Mouse (Mus musculus): ENCODE data around the gene Hps4. TPM values are rescaled to one million over a fixed set of nuclear protein-coding genes. Genes with fewer than 3 reads are reported as not detected.

Gene Hps4
- polyA plus RNA-seq, 1 experiment from 2014 or later = 37.8 TPM

GRCm38 (mm10) chr5:112376111-112376510 lies 33.2 kb downstream of the Hps4 start:
- Histone ChIP-seq H3K27ac (replicated peaks) (no peak overlapping the region), H3K4me2 (no peak overlapping the region), H3K4me1 (replicated peaks) (peaks cover 22% of the 10 kb centered on the region), H3K4me3 (no peak overlapping the region), H3K9me3 (no peaks in the 10 kb centered on the region), H3K27me3 (no peaks in the 10 kb centered on the region), H3K36me3 (peaks cover 66% of the 10 kb centered on the region), H3K9ac (no peak overlapping the region)
- no peak for ATAC-seq (ENCODE audit: low read depth)
- WGBS = 81% methylated on average over 4 of the region's 4 CpGs

GRCm38 (mm10) chr5:112377380-112377779 lies 34.5 kb downstream of the Hps4 start:
- Histone ChIP-seq H3K9ac (no peak overlapping the region), H3K36me3 (peaks cover 66% of the 10 kb centered on the region), H3K4me3 (no peak overlapping the region), H3K27me3 (no peaks in the 10 kb centered on the region), H3K9me3 (no peaks in the 10 kb centered on the region), H3K27ac (replicated peaks) (no peak overlapping the region), H3K4me2 (no peak overlapping the region), H3K4me1 (replicated peaks) (peaks cover 18% of the 10 kb centered on the region)
- 88% methylated on average over 1 of the region's 1 CpGs for whole genome bisulfite sequencing
- ATAC-seq (ENCODE audit: low read depth) = no peak

- H3K27me3 ChIP-seq = no peaks in the 10 kb centered on the region
- no peak overlapping the region for H3K4me3 ChIP-seq
- H3K9me3 ChIP-seq = no peaks in the 10 kb centered on the region
- peaks cover 62% of the 10 kb centered on the region for H3K36me3 ChIP-seq
- no peak overlapping the region for H3K9ac ChIP-seq
- H3K4me1 ChIP-seq (replicated peaks) = 0 out of 2 replicates have a peak, but pooled peaks cover 10% of the 10 kb centered on the region
- no peak overlapping the region for H3K27ac ChIP-seq (replicated peaks)
- 87% methylated on average over 6 of the region's 6 CpGs for WGBS
- no peak for ATAC-seq (ENCODE audit: low read depth)
- no peak overlapping the region for H3K4me2 ChIP-seq
Observed at GRCm38 (mm10) chr5:112378716-112379115, 35.8 kb downstream of the Hps4 start.

GRCm38 (mm10) chr5:112381154-112381553 lies 38.3 kb downstream of the Hps4 start:
- no peak overlapping the region for H3K9ac ChIP-seq
- no peaks in the 10 kb centered on the region for H3K9me3 ChIP-seq
- H3K36me3 ChIP-seq = peaks cover 61% of the 10 kb centered on the region
- H3K27ac ChIP-seq (replicated peaks) = no peak overlapping the region
- no peaks in the 10 kb centered on the region for H3K27me3 ChIP-seq
- ATAC-seq (ENCODE audit: low read depth) = no peak
- H3K4me1 ChIP-seq (replicated peaks) = 0 out of 2 replicates have a peak, but pooled peaks cover 10% of the 10 kb centered on the region
- no peak overlapping the region for H3K4me3 ChIP-seq
- 86% methylated on average over 11 of the region's 11 CpGs for WGBS
- H3K4me2 ChIP-seq = no peak overlapping the region

GRCm38 (mm10) chr5:112382042-112382441 lies 39.2 kb downstream of the Hps4 start:
- 55% methylated on average over 5 of the region's 9 CpGs for WGBS
- Histone ChIP-seq H3K4me1 (replicated peaks) (0 out of 2 replicates have a peak, but pooled peaks cover 10% of the 10 kb centered on the region), H3K9ac (0 out of 2 replicates have a peak overlapping the region, but pooled peaks have one; percentile 23), H3K27ac (replicated peaks) (peak overlapping the region; percentile 53), H3K4me2 (no peak overlapping the region), H3K36me3 (peaks cover 67% of the 10 kb centered on the region), H3K9me3 (no peaks in the 10 kb centered on the region), H3K27me3 (no peaks in the 10 kb centered on the region), H3K4me3 (no peak overlapping the region)
- no peak for ATAC-seq (ENCODE audit: low read depth)

- Histone ChIP-seq H3K27me3 (no peaks in the 10 kb centered on the region), H3K36me3 (peaks cover 69% of the 10 kb centered on the region), H3K9me3 (no peaks in the 10 kb centered on the region), H3K4me3 (no peak overlapping the region), H3K4me2 (no peak overlapping the region), H3K9ac (no peak overlapping the region), H3K27ac (replicated peaks) (peak overlapping the region; percentile 53; the same call in 1 of the 2 replicates), H3K4me1 (replicated peaks) (0 out of 2 replicates have a peak, but pooled peaks cover 10% of the 10 kb centered on the region)
- no peak for ATAC-seq (ENCODE audit: low read depth)
- WGBS = 70% methylated on average over 17 of the region's 17 CpGs
Observed at GRCm38 (mm10) chr5:112382641-112383330, 39.9 kb downstream of the Hps4 start.

GRCm38 (mm10) chr5:112384805-112385472 lies 42.1 kb downstream of the Hps4 start:
- no peak overlapping the region for H3K9ac ChIP-seq
- H3K9me3 ChIP-seq = no peaks in the 10 kb centered on the region
- ATAC-seq (ENCODE audit: low read depth) = no peak
- no peak overlapping the region for H3K27ac ChIP-seq (replicated peaks)
- H3K27me3 ChIP-seq = no peaks in the 10 kb centered on the region
- no peak overlapping the region for H3K4me2 ChIP-seq
- peaks cover 63% of the 10 kb centered on the region for H3K36me3 ChIP-seq
- H3K4me1 ChIP-seq (replicated peaks) = peaks cover 25% of the 10 kb centered on the region
- 93% methylated on average over 13 of the region's 13 CpGs for WGBS
- no peak overlapping the region for H3K4me3 ChIP-seq

- Histone ChIP-seq H3K27me3 (no peaks in the 10 kb centered on the region), H3K36me3 (peaks cover 68% of the 10 kb centered on the region), H3K27ac (replicated peaks) (no peak overlapping the region), H3K9me3 (no peaks in the 10 kb centered on the region), H3K4me2 (no peak overlapping the region), H3K9ac (no peak overlapping the region), H3K4me1 (replicated peaks) (peaks cover 34% of the 10 kb centered on the region), H3K4me3 (no peak overlapping the region)
- no peak for ATAC-seq (ENCODE audit: low read depth)
- WGBS = 91% methylated on average over 2 of the region's 2 CpGs
Observed at GRCm38 (mm10) chr5:112385973-112386372, 43.1 kb downstream of the Hps4 start.

- no peak for ATAC-seq (ENCODE audit: low read depth)
- WGBS = 83% methylated on average over 9 of the region's 9 CpGs
- H3K36me3 ChIP-seq = peaks cover 68% of the 10 kb centered on the region
- H3K9me3 ChIP-seq = no peaks in the 10 kb centered on the region
- peaks cover 58% of the 10 kb centered on the region for H3K4me1 ChIP-seq (replicated peaks)
- no peak overlapping the region for H3K27ac ChIP-seq (replicated peaks)
- H3K4me2 ChIP-seq = peak overlapping the region; percentile 12; the same call in 1 of the 2 replicates
- H3K4me3 ChIP-seq = no peak overlapping the region
- peak overlapping the region; percentile 51; the same call in 1 of the 2 replicates for H3K9ac ChIP-seq
- no peaks in the 10 kb centered on the region for H3K27me3 ChIP-seq
Observed at GRCm38 (mm10) chr5:112389352-112389751, 46.5 kb downstream of the Hps4 start.

- no peak overlapping the region for H3K9ac ChIP-seq
- no peak overlapping the region for H3K27ac ChIP-seq (replicated peaks)
- no peaks in the 10 kb centered on the region for H3K9me3 ChIP-seq
- H3K4me2 ChIP-seq = no peak overlapping the region
- no peaks in the 10 kb centered on the region for H3K27me3 ChIP-seq
- peaks cover 67% of the 10 kb centered on the region for H3K4me1 ChIP-seq (replicated peaks)
- ATAC-seq (ENCODE audit: low read depth) = no peak
- H3K36me3 ChIP-seq = peaks cover 52% of the 10 kb centered on the region
- WGBS = 64% methylated on average over 16 of the region's 16 CpGs
- no peak overlapping the region for H3K4me3 ChIP-seq
Observed at GRCm38 (mm10) chr5:112391002-112391401, 48.1 kb downstream of the Hps4 start.

GRCm38 (mm10) chr5:112391676-112392323 lies 48.9 kb downstream of the Hps4 start:
- H3K27me3 ChIP-seq = no peaks in the 10 kb centered on the region
- 72% methylated on average over 27 of the region's 27 CpGs for WGBS
- H3K36me3 ChIP-seq = peaks cover 44% of the 10 kb centered on the region
- H3K27ac ChIP-seq (replicated peaks) = no peak overlapping the region
- ATAC-seq (ENCODE audit: low read depth) = no peak
- peaks cover 68% of the 10 kb centered on the region for H3K4me1 ChIP-seq (replicated peaks)
- no peak overlapping the region for H3K4me3 ChIP-seq
- H3K4me2 ChIP-seq = no peak overlapping the region
- H3K9ac ChIP-seq = no peak overlapping the region
- no peaks in the 10 kb centered on the region for H3K9me3 ChIP-seq

All from neural tube, embryonic 13.5 days (tissue).